Mouse (Mus musculus): ENCODE results near the gene Tle6. TPM values are rescaled to one million over a fixed set of nuclear protein-coding genes. Genes with fewer than 3 reads are reported as not detected.

Gene Tle6
- total RNA-seq, 2 experiments from 2014 or later = 2.6 to 4.1 TPM

DNA sequence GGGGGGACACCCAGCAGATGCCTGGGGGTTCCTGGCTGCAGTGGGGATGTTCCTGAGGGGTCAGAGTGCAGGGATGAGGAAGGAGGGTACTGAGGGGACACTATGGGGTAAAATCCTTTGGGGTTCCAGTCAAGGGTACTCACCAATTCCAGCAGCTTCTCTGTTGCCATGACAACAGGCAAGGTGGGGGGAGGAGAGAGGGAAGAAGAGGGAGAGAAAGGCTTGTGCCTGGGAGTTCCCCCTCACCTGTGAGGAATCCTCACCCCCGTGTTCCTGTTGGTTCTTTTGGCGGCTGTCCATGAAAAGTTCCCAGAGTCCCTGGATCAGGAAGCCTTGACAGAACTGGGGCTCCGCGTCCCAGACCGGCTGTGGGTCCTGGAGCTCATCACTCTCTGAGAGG is 5.3 kb downstream of the Tle6 start:
- DNase-seq (ENCODE audit: low spot score in 2 of 2) = no peak

DNA sequence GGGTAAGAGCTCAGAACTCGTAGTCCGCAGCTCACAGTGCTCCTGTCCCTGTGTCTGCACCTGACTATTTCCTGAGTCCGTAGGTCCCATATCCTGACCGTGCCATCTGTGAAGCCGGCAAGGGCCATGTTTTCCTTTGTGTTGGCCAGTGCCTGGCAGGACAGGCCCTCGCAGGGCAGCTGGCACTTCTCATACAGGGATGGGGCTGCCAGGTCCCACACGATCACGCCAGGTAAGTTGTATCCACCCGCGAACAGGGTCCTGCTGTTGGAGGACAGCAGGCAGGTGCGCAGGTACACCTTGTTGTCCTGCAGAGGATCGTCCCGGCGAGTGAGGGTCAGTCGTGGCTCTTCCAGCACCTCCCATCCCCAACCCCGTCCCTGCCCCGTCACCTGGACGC is 6.9 kb downstream of the Tle6 start:
- DNase-seq (ENCODE audit: low spot score in 2 of 2) = no peak

DNA sequence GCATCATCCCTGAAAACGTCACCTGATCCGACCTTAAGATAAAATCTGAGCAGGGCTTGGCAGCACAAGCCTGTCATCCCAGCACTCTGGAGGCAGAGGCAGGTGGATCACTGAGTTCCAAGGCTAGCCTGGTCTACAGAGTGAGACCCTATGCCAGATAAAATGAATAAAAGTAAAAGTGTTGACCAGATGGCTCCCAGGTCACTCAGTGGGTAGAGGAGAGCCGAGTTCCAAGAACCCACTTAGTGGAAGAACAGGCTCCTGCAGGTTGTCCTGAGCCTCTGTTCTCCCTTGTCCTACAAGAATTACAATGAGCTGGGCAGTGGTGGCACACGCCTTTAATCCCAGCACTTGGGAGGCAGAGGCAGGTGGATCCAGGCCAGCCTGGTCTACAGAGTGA is 7.7 kb downstream of the Tle6 start:
- no peak for DNase-seq (ENCODE audit: low spot score in 2 of 2)

DNA sequence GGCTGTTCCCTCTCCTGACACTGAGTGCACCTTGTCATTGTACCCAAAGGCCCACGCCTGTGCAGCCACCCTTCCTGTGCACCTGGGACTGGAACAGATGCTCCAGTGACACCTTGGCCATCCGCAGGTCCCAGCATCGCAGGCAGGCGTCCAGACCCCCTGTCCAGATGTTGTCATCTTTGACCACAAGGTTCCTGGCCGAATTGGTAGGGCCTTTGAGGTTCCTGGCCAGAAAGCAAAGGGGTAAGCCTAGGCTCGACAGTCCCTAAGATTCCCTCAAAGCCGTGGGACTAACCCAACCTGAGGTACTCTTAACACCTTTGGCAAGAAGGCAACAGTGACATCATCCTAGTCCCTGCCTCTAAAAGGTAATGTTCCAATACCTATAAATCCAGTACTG is 8.2 kb downstream of the Tle6 start:
- no peak for DNase-seq (ENCODE audit: low spot score in 2 of 2)

DNA sequence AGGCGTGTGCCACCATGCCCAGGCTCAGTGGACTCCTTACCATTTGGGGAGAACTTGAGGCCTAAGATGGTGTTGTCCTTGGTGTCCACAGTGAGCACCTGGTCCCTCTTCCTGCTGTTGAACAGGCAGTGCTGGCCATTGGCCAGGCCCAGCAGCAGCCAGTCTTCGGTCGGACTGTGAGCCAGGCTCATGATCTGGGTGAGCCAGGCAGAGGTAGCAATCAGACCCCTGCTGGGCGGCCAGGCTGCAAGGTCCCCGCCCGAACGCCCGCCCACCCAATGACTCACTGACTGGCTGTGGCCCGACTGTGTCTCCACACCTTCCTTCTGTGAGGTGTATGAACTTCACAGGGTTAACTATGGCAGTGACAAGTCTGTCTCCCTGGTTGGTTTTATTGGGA is 9.0 kb downstream of the Tle6 start:
- DNase-seq (ENCODE audit: low spot score in 2 of 2) = no peak

DNA sequence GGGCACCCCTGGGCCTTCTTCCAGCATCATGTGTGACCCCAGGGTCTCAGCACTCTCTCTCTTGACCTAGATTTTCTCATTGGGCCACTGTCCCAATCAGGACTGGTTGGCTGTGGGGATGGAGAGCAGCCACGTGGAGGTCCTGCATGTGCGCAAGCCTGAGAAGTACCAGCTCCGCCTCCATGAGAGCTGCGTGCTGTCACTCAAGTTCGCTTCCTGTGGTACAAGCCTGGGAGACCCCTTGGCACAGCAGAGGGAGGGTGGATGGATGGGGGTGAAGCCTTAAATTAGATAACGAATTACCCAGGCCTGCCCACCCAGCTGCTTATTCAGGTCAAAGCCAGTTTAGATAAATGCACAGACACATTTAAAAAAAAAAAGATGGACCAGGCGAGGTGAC is 12.1 kb downstream of the Tle6 start:
- DNase-seq (ENCODE audit: low spot score in 2 of 2) = no peak

DNA sequence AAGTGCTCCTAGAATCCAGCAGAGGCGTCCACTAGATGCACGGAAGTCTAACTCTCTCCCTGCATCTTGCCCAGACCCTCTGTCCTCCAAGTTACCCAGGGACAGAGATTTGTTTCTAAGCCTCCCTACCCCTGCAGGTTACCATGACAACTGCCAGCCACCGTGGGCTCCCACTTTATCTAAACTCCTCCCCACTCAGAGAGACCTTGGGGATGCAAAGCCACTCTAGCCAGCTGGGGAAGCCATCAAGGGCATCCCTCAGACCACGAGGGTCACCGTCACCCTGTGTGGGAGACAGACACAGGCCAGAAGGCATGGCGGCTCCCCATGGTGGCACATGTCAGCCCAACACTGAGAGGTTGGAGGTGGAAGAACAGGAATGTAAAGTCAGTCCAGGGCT is 17.5 kb downstream of the Tle6 start:
- DNase-seq (ENCODE audit: low spot score in 2 of 2) = no peak

DNA sequence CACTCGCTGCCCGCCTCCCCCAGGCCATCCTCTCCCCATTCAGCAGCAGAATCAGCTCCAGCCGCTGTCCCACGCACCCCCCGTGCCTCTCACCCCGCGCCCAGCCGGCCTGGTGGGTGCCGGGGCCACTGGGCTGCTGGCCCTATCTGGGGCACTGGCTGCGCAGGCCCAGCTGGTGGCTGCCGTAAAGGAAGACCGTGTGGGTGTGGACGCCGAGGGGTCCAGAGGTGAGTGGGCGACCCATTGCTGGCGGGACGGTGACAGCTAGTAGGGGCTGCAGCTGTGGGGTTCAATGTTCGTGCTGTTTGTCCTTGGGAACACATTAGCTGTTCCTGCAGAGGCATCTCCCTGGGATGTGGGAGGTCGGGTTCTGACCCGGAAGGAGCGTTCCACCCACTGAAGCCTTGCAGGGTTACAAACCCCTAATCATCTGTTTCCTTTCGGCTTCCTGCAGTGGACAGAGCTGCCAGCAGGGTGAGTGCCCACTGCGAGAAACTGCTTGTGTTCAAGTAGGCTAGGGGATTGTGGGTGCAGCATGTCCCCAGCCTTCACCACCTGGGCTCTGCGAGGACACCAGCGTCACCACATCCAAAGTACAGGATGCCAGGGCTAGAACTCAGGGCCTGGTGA is 20.3 kb downstream of the Tle6 start:
- no peak for DNase-seq (ENCODE audit: low spot score in 2 of 2)

DNA sequence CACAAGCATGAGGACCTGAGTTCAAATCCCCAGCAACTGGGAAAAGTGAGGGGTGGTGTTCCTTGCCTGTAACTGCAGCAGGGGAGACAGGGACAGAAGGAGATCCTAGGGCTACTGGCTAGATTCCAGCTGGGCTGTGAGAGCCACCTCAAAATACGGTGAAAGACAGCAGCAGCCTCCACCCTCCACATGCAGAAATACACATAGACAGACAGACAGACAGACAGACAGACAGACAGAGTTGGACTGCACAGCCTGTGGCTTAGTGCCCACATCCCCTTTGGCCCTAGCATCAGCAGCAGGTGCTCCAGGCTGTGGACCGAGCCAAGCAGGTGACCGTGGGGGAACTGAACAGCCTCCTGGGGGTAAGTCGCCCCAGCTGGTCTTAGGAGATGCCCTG is 20.9 kb downstream of the Tle6 start:
- no peak for DNase-seq (ENCODE audit: low spot score in 2 of 2)

DNA sequence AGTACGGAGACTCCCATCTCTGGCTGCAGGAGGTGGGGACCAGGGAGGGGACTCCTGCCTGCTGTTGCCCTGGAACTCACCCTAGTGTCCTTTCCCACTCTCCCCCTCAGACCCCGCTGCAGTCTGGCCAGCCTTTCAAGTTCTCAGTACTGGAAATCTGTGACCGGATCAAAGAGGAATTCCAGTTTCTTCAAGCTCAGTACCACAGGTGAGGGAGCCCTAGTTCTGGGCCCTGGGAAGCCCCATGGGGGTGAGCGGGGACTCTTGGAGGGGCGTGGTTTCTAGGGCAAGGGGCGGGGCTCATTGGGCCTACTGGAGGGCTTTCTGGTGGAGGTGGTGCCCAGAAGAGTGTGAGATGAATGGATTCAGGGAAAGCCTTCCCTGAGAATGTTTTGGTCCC is 25.2 kb downstream of the Tle6 start:
- DNase-seq (ENCODE audit: low spot score in 2 of 2) = no peak

DNA sequence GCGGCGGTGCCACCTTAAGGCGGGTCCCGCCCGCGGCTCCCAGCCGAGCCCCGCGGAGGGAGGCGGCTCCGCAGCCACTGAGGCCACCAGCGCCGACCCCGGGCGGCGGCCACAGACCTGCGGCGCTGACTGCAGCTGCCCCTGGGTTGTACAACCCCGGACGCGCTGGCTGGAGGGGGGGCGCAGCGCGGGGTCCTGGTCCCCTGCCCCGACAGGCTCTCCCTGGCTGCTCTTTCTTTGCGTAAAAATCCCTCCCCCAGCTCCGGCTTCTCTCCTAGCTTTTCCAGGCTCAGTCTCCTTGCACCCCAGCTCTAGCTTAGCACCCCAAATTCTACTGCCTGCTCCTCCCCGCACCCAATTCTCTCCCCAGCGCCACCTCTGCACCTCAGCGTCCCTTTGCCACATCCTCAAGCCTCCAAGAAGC is 25.7 kb downstream of the Tle6 start:
- no peak for DNase-seq (ENCODE audit: low spot score in 2 of 2)

DNA sequence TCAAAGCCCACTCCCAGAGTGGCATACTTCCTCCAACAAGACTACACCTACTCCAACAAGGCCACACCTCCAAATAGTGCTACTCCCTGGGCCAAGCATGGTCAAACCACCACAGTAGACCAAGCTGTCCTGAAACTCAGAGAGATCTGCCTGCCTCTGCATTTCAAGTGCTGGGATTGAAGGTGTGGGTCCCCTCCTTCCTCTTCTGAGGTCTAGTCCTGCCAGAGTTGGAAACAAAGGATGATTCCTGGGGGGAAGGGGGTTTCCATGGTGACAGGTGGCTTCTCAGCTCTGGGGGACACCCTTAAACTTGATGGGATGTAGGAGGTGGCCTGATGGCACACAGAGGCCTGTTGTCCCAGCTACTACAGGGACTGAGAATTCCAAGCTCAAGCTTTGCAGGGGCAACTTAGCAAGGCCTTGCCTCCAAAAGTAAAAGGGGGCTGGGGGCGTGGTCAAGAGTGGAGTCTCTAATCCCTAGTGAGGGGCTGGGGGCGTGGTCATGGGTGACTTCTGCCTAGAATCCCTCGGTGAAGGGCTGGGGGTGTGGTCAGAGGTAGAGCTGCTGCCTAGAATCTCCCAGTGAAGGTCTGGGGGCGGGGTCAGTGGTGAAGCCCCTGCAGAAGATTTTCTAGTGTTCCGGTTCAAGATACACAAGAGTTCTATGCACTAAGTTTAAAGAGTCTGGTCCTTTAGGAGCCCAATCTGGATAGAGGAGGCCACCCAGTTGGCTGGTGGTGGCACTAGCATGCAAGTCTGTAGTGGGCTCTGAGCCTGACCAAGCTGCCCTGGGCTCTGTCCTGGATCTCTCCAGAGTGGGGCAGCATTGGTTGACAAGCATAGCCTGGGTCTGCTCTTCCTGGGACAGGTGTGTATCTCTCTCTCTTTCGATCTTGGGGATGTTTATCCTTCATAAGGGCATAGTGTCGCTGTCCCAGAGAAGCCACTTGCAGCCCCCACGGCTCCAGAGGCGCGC is 26.5 kb downstream of the Tle6 start, which contains the start of gene Tle2:
TSS of gene Tle2 (plus strand) at position 481 of the 976 bp plus-strand sequence.
- DNase-seq (ENCODE audit: low spot score in 2 of 2) = no peak

DNA sequence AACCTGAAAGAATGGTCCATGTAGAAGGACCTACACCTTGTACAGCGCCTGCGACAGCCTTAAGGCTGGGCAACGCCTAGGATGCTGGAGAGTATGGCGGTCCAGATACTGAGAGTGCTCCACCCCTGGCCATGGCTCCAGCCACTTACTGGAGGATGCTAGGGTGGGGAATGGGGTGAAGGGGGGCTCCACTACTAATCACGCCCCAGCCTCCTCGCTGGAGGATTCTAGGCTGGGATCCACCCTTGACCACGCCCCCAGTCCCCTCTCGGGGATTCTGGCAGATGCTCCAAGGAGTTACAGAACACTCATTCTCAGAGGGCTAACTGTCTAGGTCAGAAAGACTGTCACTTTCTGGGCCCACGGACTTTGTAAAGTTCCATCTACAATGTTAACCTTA is 27.9 kb downstream of the Tle6 start:
- DNase-seq (ENCODE audit: low spot score in 2 of 2) = no peak

DNA sequence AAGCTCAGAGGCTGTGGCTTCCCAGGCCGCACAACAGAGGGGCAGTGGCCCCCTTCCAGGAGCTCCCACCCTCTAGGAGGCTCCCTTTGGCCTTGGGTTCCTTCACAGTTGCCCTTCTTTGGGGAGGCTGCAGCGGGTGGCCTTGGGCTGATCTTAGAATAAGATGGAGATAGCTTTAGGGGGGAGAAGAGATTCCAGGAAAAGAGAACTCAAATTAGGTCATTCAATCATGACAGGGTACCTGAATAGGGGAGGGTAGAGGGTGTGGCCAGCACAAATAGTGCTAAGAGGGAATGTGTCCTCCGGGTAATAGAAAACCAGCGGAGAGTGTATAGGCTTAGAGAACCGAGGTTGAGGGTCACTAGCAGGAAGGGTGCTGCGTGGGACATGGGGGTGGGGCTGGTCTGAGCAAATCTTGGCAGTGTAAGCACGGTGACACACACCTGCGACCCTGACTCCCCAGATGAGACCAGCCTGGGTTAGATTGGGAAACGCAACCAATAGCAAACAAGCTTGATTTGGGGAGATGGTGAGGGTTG is 28.7 kb downstream of the Tle6 start:
- no peak for DNase-seq (ENCODE audit: low spot score in 2 of 2)

DNA sequence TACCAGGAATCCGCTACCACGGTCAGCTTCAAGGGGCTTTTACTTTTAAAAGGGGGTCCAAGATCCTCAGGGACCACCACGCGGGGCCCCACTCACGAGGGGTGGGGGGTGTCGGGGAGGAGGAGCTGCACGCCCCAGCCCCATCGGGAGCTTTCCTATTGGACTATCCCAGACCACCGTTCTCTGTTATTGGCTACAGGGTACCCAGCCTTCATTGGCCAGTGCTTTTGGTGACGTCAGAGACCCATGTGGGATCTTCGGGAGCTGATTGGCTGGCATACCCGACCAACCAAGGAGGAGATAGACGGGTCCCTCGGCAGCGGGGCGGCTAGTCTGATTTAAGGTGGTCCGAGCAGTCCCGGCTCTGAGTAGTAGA is 29.4 kb downstream of the Tle6 start:
- DNase-seq (ENCODE audit: low spot score in 2 of 2) = peak; percentile 99 to 100

DNA sequence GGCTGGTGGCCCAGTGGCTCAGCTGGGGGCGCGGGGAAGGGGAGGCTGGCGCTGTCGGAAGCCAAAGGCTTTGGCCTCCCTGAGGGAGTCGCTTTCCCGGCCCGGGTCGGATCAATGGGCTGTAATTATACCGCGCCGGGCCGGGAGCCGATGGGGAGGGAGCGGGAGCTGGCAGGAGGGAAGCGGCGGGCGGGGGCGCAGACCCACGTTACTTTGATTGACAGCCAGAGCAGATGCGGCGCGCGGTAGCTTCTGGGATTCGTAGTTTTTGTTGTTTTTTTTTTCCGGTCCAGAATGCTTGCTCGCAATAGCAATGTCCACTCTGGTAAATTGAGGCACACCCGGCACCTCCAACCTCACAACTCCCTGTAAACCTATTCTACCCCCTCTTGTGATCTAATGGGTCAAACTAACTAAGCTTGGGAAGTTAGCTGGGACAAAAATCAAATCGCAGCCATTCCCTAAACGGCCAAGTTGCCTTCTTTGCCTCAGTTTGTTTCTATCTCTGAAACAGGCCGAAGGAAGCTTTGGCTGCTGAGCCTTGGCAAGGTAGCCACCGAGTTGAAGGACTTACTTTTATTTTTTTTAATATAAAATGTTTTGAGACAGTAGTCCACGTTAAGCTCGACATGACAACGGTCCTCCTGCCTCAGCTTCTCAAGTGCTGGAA is 29.9 kb downstream of the Tle6 start:
- peak; percentile 91 to 97 for DNase-seq (ENCODE audit: low spot score in 2 of 2)

DNA sequence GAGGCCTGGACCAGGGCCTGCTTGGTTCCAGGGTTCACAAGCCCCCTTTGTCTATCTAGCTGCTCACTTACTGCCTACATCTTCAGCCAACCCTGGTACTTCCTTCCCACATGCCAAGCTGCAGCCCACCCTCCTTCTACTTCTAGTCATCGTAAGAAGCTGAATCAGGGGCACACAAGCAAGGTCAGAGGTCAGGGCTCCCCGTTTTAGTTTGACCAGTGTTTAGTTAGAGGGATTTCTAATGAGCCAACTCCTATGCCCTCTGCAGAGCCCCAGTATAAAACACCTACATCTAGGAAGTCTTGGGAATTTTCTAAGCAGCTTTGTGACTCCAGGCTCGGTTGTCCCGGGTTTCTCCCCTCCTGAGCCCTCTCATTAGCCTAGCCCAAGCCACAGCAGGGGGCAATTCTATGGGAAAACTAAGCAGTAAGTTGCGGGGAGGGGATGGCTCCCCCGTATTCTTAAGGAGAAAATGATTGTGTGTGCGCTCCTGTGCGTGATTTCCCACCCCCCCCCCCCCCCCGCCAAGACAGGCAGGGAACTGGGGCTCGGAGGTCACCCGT is 30.6 kb downstream of the Tle6 start:
- DNase-seq (ENCODE audit: low spot score in 2 of 2) = no peak

DNA sequence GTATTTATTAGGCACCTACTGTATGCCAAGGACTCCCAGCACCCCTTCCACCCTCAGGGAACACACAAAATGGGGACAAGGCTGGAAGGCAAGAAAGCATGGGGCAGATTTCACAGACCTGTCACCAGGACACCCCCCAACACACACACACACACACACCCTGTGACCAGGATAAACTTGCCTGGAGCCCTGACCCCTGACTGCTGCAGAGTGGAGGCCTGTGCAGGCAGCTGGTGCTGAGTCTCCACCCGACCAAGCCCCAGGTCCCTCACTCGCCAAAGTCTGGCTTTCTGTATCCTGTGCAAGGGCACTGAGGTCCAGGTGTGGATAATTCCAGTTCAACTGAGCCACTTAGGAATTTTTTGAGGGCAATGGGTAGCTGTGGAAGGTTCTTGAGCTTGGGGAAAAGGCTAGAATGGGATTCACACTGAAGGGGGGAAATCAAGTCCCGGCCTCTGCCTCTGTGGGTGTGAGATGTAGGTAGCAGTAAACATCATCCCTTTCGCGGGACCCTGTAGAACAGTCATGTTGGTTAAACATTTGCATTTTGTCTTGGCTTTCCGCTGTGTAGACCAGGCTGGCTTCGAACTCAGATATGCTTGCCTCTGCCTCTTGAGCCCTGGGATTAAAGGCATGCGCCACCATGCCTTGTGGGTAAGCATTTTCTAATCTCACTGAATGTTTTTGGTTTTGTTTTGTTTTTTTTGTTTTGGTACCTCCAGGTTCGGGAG is 31.2 kb downstream of the Tle6 start:
- DNase-seq (ENCODE audit: low spot score in 2 of 2) = no peak

DNA sequence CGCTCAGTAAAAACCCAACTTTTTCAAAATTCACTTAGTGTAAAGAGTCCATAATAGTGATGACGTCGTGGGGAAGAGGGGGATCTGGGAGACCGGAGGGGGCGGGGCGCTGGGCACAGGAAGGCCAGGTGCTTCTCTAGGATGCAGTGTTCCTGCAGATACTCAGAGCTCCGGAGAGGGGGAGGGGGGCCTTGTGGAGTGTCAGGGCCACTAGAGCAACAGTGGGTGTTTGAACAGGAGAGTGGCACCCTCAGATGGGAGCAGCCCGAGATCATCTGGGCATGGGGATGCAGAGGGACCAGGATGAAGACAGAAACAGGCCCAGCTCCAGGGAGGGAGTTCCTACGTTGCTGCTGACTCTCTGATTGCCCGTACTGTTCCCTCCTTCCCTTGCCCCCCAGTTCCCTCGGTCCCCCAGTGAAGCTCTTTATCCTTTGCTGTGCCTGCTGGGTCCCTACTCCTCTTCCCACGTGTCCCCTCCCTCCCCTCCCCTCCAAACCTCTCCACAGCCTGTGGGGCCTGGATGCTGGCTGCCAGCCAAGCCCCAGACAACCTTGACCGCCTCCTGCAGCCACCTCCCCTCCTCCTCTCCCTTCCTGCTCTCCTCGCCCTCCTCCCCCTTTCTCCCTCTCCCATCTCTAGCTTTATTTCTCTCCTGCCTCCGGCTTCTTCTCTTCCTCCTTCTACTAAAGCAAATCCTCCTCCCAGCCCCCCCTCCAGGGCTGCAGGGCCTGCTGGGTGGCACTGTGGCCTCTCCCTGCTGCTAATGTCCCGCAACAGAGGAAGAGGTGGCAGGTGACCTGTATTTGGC is 32.3 kb downstream of the Tle6 start:
- no peak for DNase-seq (ENCODE audit: low spot score in 2 of 2)
